Mouse (Mus musculus): ENCODE data around the gene Bloc1s1.

DNA sequence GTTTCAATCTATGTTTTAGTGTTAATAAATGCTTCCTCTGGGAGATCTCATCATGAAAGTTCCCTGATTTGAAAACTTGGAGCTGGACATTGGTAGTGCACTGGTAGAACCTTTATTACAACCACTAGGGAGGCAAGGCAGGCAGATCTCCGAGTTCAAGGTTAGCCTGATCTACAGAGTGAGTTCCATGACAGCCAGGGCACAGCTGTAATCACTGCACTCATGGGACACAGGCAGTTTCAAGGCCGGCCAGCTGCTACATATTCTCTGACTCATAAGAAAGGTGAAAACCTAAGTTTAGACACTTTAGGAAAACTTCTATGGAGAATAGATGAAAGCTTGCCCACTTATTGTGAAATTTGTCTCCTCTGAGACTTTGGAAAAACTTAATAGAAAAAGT lies 45.0 kb downstream of the Bloc1s1 start:
- no peak for TF ChIP-seq CTCF (IDR thresholded peaks at IDR 0.05)
- TF ChIP-seq POLR2A (IDR thresholded peaks at IDR 0.05; ENCODE audit: insufficient read depth, low read depth, low read length): no peak
- no peak for TF ChIP-seq EP300 (IDR thresholded peaks at IDR 0.05; ENCODE audit: insufficient read depth, low read depth, low read length)
